Mouse (Mus musculus): Measurements from ENCODE around the gene Klk1b9. TPM values are rescaled to one million over a fixed set of nuclear protein-coding genes. Genes with fewer than 3 reads are reported as not detected.

The Klk1b9 gene
- not detected for total RNA-seq (2023)

DNA sequence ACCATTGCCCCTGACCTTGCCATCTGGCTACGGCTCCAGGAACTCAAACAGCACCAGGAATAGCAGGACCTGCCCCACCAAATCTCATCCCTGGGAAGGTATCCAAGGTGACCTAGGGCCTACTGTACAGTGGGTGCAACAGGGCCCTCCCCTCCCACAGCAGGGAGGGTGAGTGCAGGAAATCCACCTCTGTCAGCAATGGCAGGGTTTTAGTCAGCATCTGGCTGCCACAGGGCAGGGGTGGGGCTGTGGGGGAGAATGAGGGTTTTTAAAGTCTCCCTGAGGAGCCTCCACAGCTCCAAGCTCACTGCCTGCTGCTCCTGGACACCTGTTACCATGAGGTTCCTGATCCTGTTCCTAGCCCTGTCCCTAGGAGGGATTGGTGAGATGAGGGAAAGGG lies at the start of gene Klk1b9:
TSS of gene Klk1b9 (plus strand) at position 301 of the 400 bp plus-strand sequence.

DNA sequence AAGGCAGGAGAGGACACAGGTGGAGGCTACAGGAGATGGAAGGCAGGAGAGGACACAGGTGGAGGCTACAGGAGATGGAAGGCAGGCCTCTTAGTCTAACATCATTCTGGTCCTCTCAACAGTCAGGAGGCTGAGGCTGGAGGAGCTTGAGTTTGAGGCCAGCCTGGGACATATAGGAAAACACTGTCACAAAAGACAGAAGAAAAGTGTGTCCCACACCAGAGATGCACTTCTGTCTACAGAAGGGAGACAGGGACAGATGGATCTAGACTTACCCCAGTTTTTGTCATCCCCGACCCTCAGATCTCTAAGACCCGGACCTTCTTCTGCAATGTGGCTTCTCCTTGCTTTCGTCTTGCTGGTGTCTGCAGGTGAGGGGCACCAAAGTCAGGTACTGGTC lies 42.4 kb upstream of the Klk1b9 start, which contains the start of gene Klk15:
TSS of gene Klk15 (plus strand) at position 301 of the 400 bp plus-strand sequence.

DNA sequence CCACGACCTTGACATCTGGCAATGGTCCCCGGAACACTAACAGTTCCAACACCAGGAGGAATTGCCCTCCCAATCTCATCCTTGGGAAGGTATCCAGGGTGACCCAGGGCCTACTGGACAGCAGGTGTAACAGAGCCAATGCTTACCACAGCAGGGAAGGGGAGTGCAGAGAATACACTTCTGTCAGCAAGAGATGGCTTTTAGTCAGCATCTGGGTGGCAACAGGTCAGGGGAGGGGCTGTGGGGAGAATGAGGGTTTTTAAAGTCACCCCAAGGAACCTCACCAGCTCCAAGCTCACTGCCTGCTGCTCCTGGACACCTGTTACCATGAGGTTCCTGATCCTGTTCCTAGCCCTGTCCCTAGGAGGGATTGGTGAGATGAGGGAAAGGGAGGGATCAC lies 25.5 kb upstream of the Klk1b9 start, which contains the start of gene Klk1b8:
TSS of gene Klk1b8 (plus strand) at position 301 of the 400 bp plus-strand sequence.

DNA sequence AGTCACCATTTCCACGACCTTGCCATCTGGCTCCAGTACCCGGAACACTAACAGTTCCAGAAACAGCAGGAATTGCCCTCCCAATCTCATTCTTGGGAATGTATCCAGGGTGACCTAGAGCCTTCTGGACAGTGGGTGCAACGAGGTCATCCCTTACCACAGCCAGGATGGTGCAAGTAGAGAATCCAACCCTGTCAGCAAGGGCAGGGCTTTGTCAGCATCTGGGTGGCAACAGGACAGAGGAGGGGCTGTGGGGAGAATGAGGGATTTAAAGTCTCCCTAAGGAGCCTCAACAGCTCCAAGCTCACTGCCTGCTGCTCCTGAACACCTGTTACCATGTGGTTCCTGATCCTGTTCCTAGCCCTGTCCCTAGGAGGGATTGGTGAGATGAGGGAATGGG lies 9.4 kb upstream of the Klk1b9 start, which contains the start of gene Klk1b1:
TSS of gene Klk1b1 (plus strand) at position 301 of the 400 bp plus-strand sequence.

DNA sequence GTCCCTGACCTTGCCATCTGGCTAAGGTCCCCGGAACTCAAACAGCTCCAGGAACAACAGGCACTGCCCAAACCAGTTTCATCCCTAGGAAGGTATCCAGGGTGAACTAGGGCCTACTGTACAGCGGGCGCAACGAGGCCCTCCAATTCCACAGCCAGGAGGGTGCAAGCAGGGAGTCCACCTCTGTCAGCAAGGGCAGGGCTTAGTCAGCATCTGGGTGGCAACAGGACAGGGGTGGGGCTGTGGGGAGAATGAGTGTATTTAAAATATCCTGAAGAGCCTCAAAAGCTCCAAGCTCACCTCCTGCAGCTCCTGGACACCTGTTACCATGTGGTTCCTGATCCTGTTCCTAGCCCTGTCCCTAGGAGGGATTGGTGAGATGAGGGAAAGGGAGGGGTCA lies 19.7 kb downstream of the Klk1b9 start, which contains the start of gene Klk1b11:
TSS of gene Klk1b11 (plus strand) at position 301 of the 400 bp plus-strand sequence.

DNA sequence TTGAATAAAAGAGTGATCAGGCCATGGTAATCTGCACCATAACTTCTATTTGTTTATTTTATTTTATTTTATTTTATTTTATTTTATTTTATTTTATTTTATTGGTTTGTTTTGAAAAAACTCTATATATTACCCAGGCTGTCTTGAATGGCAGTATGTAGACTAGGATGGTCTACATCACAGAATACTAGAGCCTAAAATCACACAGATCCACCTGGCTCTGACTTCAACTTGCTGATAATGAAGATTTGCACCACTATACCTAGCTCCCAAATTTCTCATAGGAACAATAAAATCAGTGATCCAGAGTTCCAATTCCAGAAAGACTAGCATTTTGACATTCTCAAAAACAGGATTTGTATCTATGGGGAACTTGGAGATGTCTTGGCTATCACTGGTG lies 36.0 kb downstream of the Klk1b9 start, which contains the start of gene Klk1b26:
TSS of gene Klk1b26 (plus strand) at position 301 of the 400 bp plus-strand sequence.

Other genes starting within 250 kb of the Klk1b9 start
- gene Klk12, start 207.2 kb upstream of the Klk1b9 start, total RNA-seq (2023) = not detected
- not detected for gene Klk11, start 201.5 kb upstream of the Klk1b9 start, total RNA-seq (2023)
- gene Klk10, start 195.0 kb upstream of the Klk1b9 start, total RNA-seq (2023) = not detected
- gene Klk9, start 184.2 kb upstream of the Klk1b9 start, total RNA-seq (2023) = not detected
- 1 to 10 TPM; 2.1 to 4.1 TPM for gene Klk8, start 178.5 kb upstream of the Klk1b9 start, total RNA-seq (2023)
- gene Klk7, start 164.8 kb upstream of the Klk1b9 start, total RNA-seq (2023) = not detected
- gene Klk6, start 151.6 kb upstream of the Klk1b9 start, total RNA-seq (2023) = not detected
- gene Klk5, start 134.1 kb upstream of the Klk1b9 start, total RNA-seq (2023) = not detected
- not detected for gene Klk4, start 94.9 kb upstream of the Klk1b9 start, total RNA-seq (2023)
- gene Klk15, start 42.3 kb upstream of the Klk1b9 start, total RNA-seq (2023) = not detected
- gene Klk1b8, start 25.4 kb upstream of the Klk1b9 start, total RNA-seq (2023) = not detected
- not detected for gene Klk1b1, start 9.3 kb upstream of the Klk1b9 start, total RNA-seq (2023)
- gene Klk1b11, start 19.8 kb downstream of the Klk1b9 start, total RNA-seq (2023) = not detected
- not detected for gene Klk1b26, start 36.1 kb downstream of the Klk1b9 start, total RNA-seq (2023)
- gene Klk1b27, start 76.2 kb downstream of the Klk1b9 start, total RNA-seq (2023) = not detected
- gene Klk1b21, start 126.3 kb downstream of the Klk1b9 start, total RNA-seq (2023) = not detected
- not detected for gene Klk1b22, start 136.6 kb downstream of the Klk1b9 start, total RNA-seq (2023)
- not detected for gene Klk1b16, start 160.7 kb downstream of the Klk1b9 start, total RNA-seq (2023)
- gene Klk1b24, start 212.2 kb downstream of the Klk1b9 start, total RNA-seq (2023) = not detected
- not detected for gene Klk1b3, start 222.1 kb downstream of the Klk1b9 start, total RNA-seq (2023)
- not detected for gene Klk1b4, start 231.4 kb downstream of the Klk1b9 start, total RNA-seq (2023)
- gene Klk1b5, start 239.9 kb downstream of the Klk1b9 start, total RNA-seq (2023) = not detected
- gene Klk1, start 249.3 kb downstream of the Klk1b9 start, total RNA-seq (2023) = not detected